Mouse (Mus musculus): ENCODE data around the gene Nhsl1. TPM values are rescaled to one million over a fixed set of nuclear protein-coding genes. Genes with fewer than 3 reads are reported as not detected.

Nhsl1 gene
- polyA plus RNA-seq, 1 experiment: 11.9 TPM

DNA sequence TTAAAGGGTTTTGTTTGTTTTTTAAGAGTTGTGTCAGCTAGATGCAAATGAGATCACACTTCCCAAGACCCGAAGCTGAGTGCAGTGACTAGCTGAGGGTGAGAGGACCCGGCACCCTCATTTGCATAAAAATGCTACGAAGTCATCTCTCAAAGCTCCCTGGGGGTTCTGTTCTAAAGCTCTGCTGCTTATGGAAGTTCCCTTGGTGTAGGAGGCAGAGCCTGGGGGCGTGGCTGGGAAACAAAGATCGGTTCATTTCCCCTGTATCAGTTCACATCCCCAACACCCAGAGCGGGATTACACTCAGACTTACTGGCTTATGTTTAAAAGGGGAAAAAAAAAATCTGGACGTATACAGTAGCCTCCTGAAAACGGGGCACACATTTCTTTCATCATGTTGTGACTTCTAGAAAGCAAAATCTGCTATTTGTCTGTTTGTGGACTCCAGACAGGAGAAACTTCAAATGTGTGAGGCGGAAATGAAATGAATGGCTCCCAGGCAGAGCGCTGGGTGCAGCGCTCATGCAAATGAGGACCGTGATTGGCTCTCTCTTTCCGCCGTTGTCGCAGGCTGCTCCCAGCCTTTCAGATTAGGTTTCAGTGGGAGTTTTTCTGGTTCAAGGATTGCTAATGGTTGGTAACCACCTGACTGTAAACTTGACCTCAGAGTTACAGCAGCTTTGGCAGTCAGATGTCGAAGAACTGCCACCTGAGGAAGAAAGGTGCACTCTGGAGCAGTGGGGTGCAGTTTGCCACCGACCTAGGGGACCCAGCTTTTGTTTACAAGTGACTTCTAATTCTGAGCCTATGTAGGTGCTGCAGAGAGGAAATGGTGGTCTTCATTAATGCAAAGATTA, 150.7 kb downstream of the Nhsl1 start:
- H3K27ac ChIP-seq (ENCODE audit: control insufficient read depth, insufficient read depth, low read depth, low read length): peak overlapping the region; percentile 10; the same call in 1 of the 2 replicates
- 0 out of 2 replicates have a peak overlapping the region, but pooled peaks have one; percentile 5 for H3K4me3 ChIP-seq (ENCODE audit: control insufficient read depth, low read depth, low read length)
- TF ChIP-seq POLR2A (IDR thresholded peaks at IDR 0.05; ENCODE audit: control insufficient read depth, low read depth, low read length) (peak; percentile 32; the same call in 1 of the 2 replicates), CTCF (IDR thresholded peaks at IDR 0.05; ENCODE audit: control insufficient read depth, insufficient read depth, insufficient replicate concordance, low read depth, low read length) (no peak)
- H3K4me1 ChIP-seq (ENCODE audit: control insufficient read depth, insufficient read depth, low read length): peaks cover 3% of the 10 kb centered on the region; the same call in 1 of the 2 replicates
- no peaks in the 10 kb centered on the region for H3K36me3 ChIP-seq (ENCODE audit: control insufficient read depth, insufficient read depth, low read length)
- no peaks in the 10 kb centered on the region for H3K27me3 ChIP-seq (ENCODE audit: control insufficient read depth, insufficient read depth, low read length)

DNA sequence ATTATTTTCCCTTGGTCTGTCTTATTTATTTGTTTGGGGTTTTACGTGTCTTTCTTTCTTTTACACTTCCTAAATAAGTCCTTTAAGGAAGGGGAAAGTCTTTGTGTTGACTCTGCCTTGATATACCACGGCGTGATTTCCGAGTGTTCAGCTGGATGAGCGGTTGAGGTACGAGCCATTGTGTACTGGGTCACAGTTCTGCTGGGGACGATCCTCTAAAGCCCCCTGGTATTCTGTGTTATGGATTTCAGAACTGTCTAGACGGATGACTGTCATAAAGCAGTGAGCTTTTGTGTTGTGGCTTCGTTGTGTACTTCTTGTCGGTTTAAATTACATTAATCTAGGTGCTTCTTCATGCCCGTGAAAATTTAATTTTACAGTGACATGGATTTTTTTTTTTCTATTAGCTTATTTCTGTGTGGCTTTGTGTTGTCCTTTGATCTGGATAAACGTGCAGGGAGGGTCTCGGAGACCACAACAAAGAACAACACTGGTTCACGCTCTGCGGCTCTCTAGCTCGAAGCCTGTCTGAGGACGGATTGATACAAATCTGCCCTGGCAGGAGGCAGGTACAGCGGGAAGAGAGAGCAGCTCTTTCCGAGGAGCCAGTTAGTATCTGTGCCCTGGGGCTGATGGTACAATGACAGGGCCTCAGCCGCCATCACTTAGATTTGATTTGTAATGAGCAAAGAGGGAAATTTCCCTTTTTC, 151.7 kb downstream of the Nhsl1 start:
- no peak overlapping the region for H3K27ac ChIP-seq (ENCODE audit: control insufficient read depth, insufficient read depth, low read depth, low read length)
- no peaks in the 10 kb centered on the region for H3K36me3 ChIP-seq (ENCODE audit: control insufficient read depth, insufficient read depth, low read length)
- H3K4me3 ChIP-seq (ENCODE audit: control insufficient read depth, low read depth, low read length): peak overlapping the region; percentile 16; the same call in 1 of the 2 replicates
- H3K4me1 ChIP-seq (ENCODE audit: control insufficient read depth, insufficient read depth, low read length): peaks cover 3% of the 10 kb centered on the region; the same call in 1 of the 2 replicates
- no peaks in the 10 kb centered on the region for H3K27me3 ChIP-seq (ENCODE audit: control insufficient read depth, insufficient read depth, low read length)
- TF ChIP-seq POLR2A (IDR thresholded peaks at IDR 0.05; ENCODE audit: control insufficient read depth, low read depth, low read length) (no peak), CTCF (IDR thresholded peaks at IDR 0.05; ENCODE audit: control insufficient read depth, insufficient read depth, insufficient replicate concordance, low read depth, low read length) (no peak)

DNA sequence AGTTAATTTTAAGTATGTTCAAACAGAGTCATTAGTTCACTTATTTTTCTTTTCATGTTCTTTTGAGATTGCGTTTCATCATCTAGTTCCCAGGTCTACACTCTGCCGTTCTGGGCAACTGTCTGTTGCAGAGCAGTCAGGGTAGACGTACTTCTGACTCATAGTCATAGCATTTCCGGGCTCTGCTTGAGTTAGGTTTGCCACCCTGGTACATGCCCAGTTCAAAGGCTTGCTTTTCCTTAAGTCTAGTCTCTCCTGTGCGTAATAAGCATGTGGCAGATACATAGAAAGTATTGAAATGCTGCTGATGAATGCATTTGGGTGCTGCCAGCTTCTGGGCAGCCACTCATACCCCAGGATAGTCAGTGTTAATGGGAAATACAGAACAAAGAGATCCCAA, 152.9 kb downstream of the Nhsl1 start:
- H3K36me3 ChIP-seq (ENCODE audit: control insufficient read depth, insufficient read depth, low read length): no peaks in the 10 kb centered on the region
- peaks cover 3% of the 10 kb centered on the region; the same call in 1 of the 2 replicates for H3K4me1 ChIP-seq (ENCODE audit: control insufficient read depth, insufficient read depth, low read length)
- TF ChIP-seq CTCF (IDR thresholded peaks at IDR 0.05; ENCODE audit: control insufficient read depth, insufficient read depth, insufficient replicate concordance, low read depth, low read length) (no peak), POLR2A (IDR thresholded peaks at IDR 0.05; ENCODE audit: control insufficient read depth, low read depth, low read length) (no peak)
- H3K27ac ChIP-seq (ENCODE audit: control insufficient read depth, insufficient read depth, low read depth, low read length): no peak overlapping the region
- H3K27me3 ChIP-seq (ENCODE audit: control insufficient read depth, insufficient read depth, low read length): no peaks in the 10 kb centered on the region
- H3K4me3 ChIP-seq (ENCODE audit: control insufficient read depth, low read depth, low read length): no peak overlapping the region

DNA sequence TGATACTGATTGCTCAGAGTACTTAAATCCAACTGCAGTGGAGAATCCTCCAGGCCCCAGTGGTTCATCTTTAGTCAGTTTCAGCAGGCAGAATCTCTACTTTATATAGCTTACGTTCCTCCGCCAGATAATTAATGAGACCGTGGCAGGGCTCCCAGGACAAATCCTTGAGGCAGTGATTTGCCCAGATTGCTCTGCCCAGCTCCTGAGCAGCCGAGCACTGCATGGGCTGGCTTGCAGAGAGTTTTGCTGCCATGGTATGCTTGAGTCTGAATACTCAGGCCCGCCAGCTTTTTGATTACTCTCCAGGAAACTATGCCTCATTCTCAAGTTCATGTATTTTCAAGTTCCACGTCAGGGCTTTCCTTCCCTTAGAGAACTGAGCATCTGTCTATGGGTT, 156.3 kb downstream of the Nhsl1 start:
- H3K27ac ChIP-seq (ENCODE audit: control insufficient read depth, insufficient read depth, low read depth, low read length): no peak overlapping the region
- no peaks in the 10 kb centered on the region for H3K36me3 ChIP-seq (ENCODE audit: control insufficient read depth, insufficient read depth, low read length)
- no peaks in the 10 kb centered on the region for H3K27me3 ChIP-seq (ENCODE audit: control insufficient read depth, insufficient read depth, low read length)
- H3K4me3 ChIP-seq (ENCODE audit: control insufficient read depth, low read depth, low read length): no peak overlapping the region
- no peak for TF ChIP-seq CTCF (IDR thresholded peaks at IDR 0.05; ENCODE audit: control insufficient read depth, insufficient read depth, insufficient replicate concordance, low read depth, low read length)
- TF ChIP-seq POLR2A (IDR thresholded peaks at IDR 0.05; ENCODE audit: control insufficient read depth, low read depth, low read length): no peak
- no peaks in the 10 kb centered on the region for H3K4me1 ChIP-seq (ENCODE audit: control insufficient read depth, insufficient read depth, low read length)

DNA sequence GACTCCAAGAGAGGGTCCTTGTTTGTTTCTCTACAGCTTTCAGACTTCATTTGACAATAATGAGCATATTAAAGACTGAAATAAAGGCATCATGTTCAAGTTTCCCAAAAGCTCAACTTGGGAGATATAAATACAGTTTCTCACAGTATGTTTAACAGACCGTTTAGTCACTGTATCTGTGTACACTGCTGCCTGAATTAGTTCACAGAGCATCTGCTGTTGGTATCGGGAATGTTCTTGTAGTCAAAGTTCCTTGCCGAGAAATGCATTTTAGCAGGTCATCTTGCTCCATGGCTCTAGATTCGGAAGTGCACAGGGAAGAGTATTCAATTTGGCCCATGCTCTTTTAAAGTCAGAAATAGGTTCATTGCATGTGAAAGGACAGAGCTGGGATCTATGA, 159.5 kb downstream of the Nhsl1 start:
- H3K4me3 ChIP-seq (ENCODE audit: control insufficient read depth, low read depth, low read length): no peak overlapping the region
- no peak for TF ChIP-seq CTCF (IDR thresholded peaks at IDR 0.05; ENCODE audit: control insufficient read depth, insufficient read depth, insufficient replicate concordance, low read depth, low read length)
- TF ChIP-seq POLR2A (IDR thresholded peaks at IDR 0.05; ENCODE audit: control insufficient read depth, low read depth, low read length): no peak

DNA sequence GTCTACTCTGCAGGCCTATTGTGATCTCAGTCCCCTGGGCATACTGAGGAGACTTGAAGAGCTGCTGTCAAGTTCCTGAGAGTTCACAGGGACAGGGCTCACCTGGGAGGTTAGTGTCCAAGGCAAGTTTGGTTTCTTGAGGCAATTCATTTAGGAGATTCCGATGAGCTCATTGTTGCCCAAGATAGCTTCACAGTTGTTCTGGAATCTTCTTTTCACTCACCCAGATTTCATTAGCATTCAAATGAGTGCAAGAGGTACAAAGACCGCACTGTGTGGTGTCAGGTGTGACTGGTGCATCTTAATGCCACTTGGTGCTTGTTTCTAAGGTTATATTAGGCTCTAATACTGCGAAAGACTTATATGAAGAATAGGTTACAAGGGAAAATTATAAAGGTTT, 160.5 kb downstream of the Nhsl1 start:
- no peak overlapping the region for H3K4me3 ChIP-seq (ENCODE audit: control insufficient read depth, low read depth, low read length)
- TF ChIP-seq CTCF (IDR thresholded peaks at IDR 0.05; ENCODE audit: control insufficient read depth, insufficient read depth, insufficient replicate concordance, low read depth, low read length): no peak
- TF ChIP-seq POLR2A (IDR thresholded peaks at IDR 0.05; ENCODE audit: control insufficient read depth, low read depth, low read length): no peak
- H3K27ac ChIP-seq (ENCODE audit: control insufficient read depth, insufficient read depth, low read depth, low read length): no peak overlapping the region
- no peaks in the 10 kb centered on the region for H3K36me3 ChIP-seq (ENCODE audit: control insufficient read depth, insufficient read depth, low read length)
- H3K4me1 ChIP-seq (ENCODE audit: control insufficient read depth, insufficient read depth, low read length): no peaks in the 10 kb centered on the region; the same call in 1 of the 2 replicates
- H3K27me3 ChIP-seq (ENCODE audit: control insufficient read depth, insufficient read depth, low read length): no peaks in the 10 kb centered on the region

More for the DNA sequence above, 159.5 kb downstream of the Nhsl1 start:
- Histone ChIP-seq H3K36me3 (ENCODE audit: control insufficient read depth, insufficient read depth, low read length) (no peaks in the 10 kb centered on the region), H3K27ac (ENCODE audit: control insufficient read depth, insufficient read depth, low read depth, low read length) (no peak overlapping the region), H3K4me1 (ENCODE audit: control insufficient read depth, insufficient read depth, low read length) (no peaks in the 10 kb centered on the region; the same call in 1 of the 2 replicates), H3K27me3 (ENCODE audit: control insufficient read depth, insufficient read depth, low read length) (no peaks in the 10 kb centered on the region)

DNA sequence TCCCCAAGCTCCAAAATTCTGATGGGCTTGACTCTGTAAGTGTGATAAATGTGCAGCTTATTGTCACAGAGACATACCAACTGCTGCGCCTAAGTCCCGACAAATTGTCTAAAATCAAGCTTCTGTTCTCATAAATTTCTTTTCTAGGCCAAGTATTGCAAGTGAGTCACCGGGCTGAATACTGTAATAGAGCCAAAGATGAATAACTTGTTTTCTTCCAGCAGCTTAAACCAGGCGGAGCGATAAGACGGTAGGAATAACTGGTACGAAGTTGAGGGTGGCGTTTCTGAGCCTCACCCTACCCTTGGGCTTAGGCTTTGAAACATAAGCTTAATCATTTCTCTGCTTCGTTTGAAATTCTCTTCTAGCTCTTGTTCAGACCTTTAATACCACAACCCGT, 162.1 kb downstream of the Nhsl1 start:
- no peak for TF ChIP-seq POLR2A (IDR thresholded peaks at IDR 0.05; ENCODE audit: control insufficient read depth, low read depth, low read length)
- TF ChIP-seq CTCF (IDR thresholded peaks at IDR 0.05; ENCODE audit: control insufficient read depth, insufficient read depth, insufficient replicate concordance, low read depth, low read length): no peak

More for the DNA sequence above, 162.1 kb downstream of the Nhsl1 start:
- H3K27me3 ChIP-seq (ENCODE audit: control insufficient read depth, insufficient read depth, low read length): no peaks in the 10 kb centered on the region
- no peak overlapping the region for H3K4me3 ChIP-seq (ENCODE audit: control insufficient read depth, low read depth, low read length)
- no peaks in the 10 kb centered on the region; the same call in 1 of the 2 replicates for H3K4me1 ChIP-seq (ENCODE audit: control insufficient read depth, insufficient read depth, low read length)
- H3K36me3 ChIP-seq (ENCODE audit: control insufficient read depth, insufficient read depth, low read length): no peaks in the 10 kb centered on the region
- no peak overlapping the region for H3K27ac ChIP-seq (ENCODE audit: control insufficient read depth, insufficient read depth, low read depth, low read length)

Data from testis, adult 2 months (tissue).